Mouse (Mus musculus): ENCODE measurements around the gene Plxna2. TPM values are rescaled to one million over a fixed set of nuclear protein-coding genes. Genes with fewer than 3 reads are reported as not detected.

Plxna2 gene
- polyA plus RNA-seq, 1 experiment = not detected

- no peak for TF ChIP-seq GATA1 (IDR thresholded peaks at IDR 0.05; ENCODE audit: low read length)
Observed at GRCm38 (mm10) chr1:194675106-194675890, 57.3 kb downstream of the Plxna2 start.

GRCm38 (mm10) chr1:194675891-194676200, 57.8 kb downstream of the Plxna2 start:
- no peak for TF ChIP-seq GATA1 (IDR thresholded peaks at IDR 0.05; ENCODE audit: low read length)

- TF ChIP-seq GATA1 (IDR thresholded peaks at IDR 0.05; ENCODE audit: low read length) = no peak
Observed at GRCm38 (mm10) chr1:194677878-194678277, 59.9 kb downstream of the Plxna2 start.

GRCm38 (mm10) chr1:194679147-194679546, 61.1 kb downstream of the Plxna2 start:
- TF ChIP-seq GATA1 (IDR thresholded peaks at IDR 0.05; ENCODE audit: low read length) = no peak

GRCm38 (mm10) chr1:194680136-194680535, 62.1 kb downstream of the Plxna2 start:
- no peak for TF ChIP-seq GATA1 (IDR thresholded peaks at IDR 0.05; ENCODE audit: low read length)

GRCm38 (mm10) chr1:194682021-194682420, 64.0 kb downstream of the Plxna2 start:
- no peak for TF ChIP-seq GATA1 (IDR thresholded peaks at IDR 0.05; ENCODE audit: low read length)

- no peak for TF ChIP-seq GATA1 (IDR thresholded peaks at IDR 0.05; ENCODE audit: low read length)
Observed at GRCm38 (mm10) chr1:194683132-194683531, 65.1 kb downstream of the Plxna2 start.

GRCm38 (mm10) chr1:194685896-194686295, 67.9 kb downstream of the Plxna2 start:
- no peak for TF ChIP-seq GATA1 (IDR thresholded peaks at IDR 0.05; ENCODE audit: low read length)

GRCm38 (mm10) chr1:194687746-194688145, 69.7 kb downstream of the Plxna2 start:
- TF ChIP-seq GATA1 (IDR thresholded peaks at IDR 0.05; ENCODE audit: low read length) = no peak

GRCm38 (mm10) chr1:194688161-194688560, 70.1 kb downstream of the Plxna2 start:
- TF ChIP-seq GATA1 (IDR thresholded peaks at IDR 0.05; ENCODE audit: low read length) = no peak

GRCm38 (mm10) chr1:194693063-194693462, 75.0 kb downstream of the Plxna2 start:
- TF ChIP-seq GATA1 (IDR thresholded peaks at IDR 0.05; ENCODE audit: low read length) = no peak

- no peak for TF ChIP-seq GATA1 (IDR thresholded peaks at IDR 0.05; ENCODE audit: low read length)
Observed at GRCm38 (mm10) chr1:194693488-194693887, 75.5 kb downstream of the Plxna2 start.

- no peak for TF ChIP-seq GATA1 (IDR thresholded peaks at IDR 0.05; ENCODE audit: low read length)
Observed at GRCm38 (mm10) chr1:194694805-194695204, 76.8 kb downstream of the Plxna2 start.

GRCm38 (mm10) chr1:194697439-194697838, 79.4 kb downstream of the Plxna2 start:
- no peak for TF ChIP-seq GATA1 (IDR thresholded peaks at IDR 0.05; ENCODE audit: low read length)

GRCm38 (mm10) chr1:194699321-194699720, 81.3 kb downstream of the Plxna2 start:
- TF ChIP-seq GATA1 (IDR thresholded peaks at IDR 0.05; ENCODE audit: low read length) = no peak

- TF ChIP-seq GATA1 (IDR thresholded peaks at IDR 0.05; ENCODE audit: low read length) = no peak
Observed at GRCm38 (mm10) chr1:194703235-194703634, 85.2 kb downstream of the Plxna2 start.

- no peak for TF ChIP-seq GATA1 (IDR thresholded peaks at IDR 0.05; ENCODE audit: low read length)
Observed at GRCm38 (mm10) chr1:194704171-194704855, 86.3 kb downstream of the Plxna2 start.

Measured in G1E-ER4 (cell line).